Mouse (Mus musculus): ENCODE measurements around the gene Phf21a. TPM values are rescaled to one million over a fixed set of nuclear protein-coding genes. Genes with fewer than 3 reads are reported as not detected.
"Not testable (repeated sequence)": the region's sequence is repeated elsewhere in the genome, so short reads cannot be mapped to it uniquely, and the experiment has no call there.

Phf21a gene
- polyA plus RNA-seq, 1 experiment from 2014 or later, result 25.5 TPM

DNA sequence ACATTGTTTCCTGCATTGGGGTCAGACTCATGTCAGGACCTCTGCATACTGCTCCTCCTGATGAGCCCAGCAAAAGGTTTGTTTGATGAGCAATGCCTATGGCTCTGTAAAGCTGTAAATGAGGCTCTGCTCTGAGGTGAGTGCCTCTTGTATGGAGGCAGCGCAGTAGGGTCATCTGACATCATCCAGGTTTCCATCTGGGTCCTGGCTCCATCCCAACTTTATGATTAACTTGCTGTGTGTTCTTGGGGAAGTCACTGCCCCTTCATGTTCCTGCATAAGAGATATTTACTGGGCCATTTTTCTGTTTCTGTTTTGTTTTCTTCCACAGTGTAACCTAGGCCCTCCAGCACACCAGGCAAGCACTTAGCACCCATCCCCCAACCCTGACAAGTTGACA, 304.5 kb downstream of the Phf21a start:
- Histone ChIP-seq H3K27ac (ENCODE audit: low read depth, low read length) (no peak overlapping the region), H3K9ac (ENCODE audit: low read depth, low read length) (no peak overlapping the region), H3K4me3 (ENCODE audit: low read depth, low read length) (no peak overlapping the region), H3K4me1 (ENCODE audit: control insufficient read depth, insufficient read depth, low read length) (peaks cover 4% of the 10 kb centered on the region), H3K9me3 (replicated peaks; ENCODE audit: control insufficient read depth, low read length) (no peaks in the 10 kb centered on the region), H3K36me3 (ENCODE audit: control insufficient read depth, insufficient read depth, low read length) (no peaks in the 10 kb centered on the region), H3K27me3 (ENCODE audit: control insufficient read depth, insufficient read depth, low read length) (peaks cover 35% of the 10 kb centered on the region), H3K4me2 (no peak overlapping the region)
- ATAC-seq (replicated peaks; ENCODE audit: insufficient number of reproducible peaks, low FRiP score, low TSS enrichment), result no peak
- WGBS (ENCODE audit: insufficient replicate concordance), result 57% methylated on average over 1 of the region's 1 CpGs

DNA sequence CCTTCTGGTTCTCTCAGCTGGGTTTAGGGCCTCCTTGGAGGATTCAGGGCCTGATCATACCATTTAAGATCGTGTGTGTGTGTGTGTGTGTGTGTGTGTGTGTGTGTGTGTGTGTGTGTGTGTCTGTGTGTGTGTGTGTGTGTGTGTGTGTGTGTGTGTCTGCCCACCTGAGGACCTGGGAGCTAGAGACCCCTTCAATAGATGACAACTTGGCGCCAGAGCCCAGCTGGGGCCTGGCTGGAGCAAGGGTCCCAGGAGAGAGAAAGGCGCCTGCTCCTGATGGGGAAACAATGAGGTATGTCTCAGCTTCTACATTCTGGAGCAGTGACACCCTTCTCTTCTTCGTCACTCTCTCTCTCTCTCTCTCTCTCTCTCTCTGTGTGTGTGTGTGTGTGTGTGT, 307.0 kb downstream of the Phf21a start:
- not testable (repeated sequence) for H3K4me1 ChIP-seq (ENCODE audit: control insufficient read depth, insufficient read depth, low read length); H3K36me3 ChIP-seq (ENCODE audit: control insufficient read depth, insufficient read depth, low read length); ATAC-seq (replicated peaks; ENCODE audit: insufficient number of reproducible peaks, low FRiP score, low TSS enrichment); H3K4me2 ChIP-seq; H3K9me3 ChIP-seq (replicated peaks; ENCODE audit: control insufficient read depth, low read length); H3K27ac ChIP-seq (ENCODE audit: low read depth, low read length); H3K4me3 ChIP-seq (ENCODE audit: low read depth, low read length); H3K9ac ChIP-seq (ENCODE audit: low read depth, low read length)
- peaks cover 16% of the 10 kb centered on the region for H3K27me3 ChIP-seq (ENCODE audit: control insufficient read depth, insufficient read depth, low read length)
- WGBS (ENCODE audit: insufficient replicate concordance), result 63% methylated on average over 4 of the region's 4 CpGs

DNA sequence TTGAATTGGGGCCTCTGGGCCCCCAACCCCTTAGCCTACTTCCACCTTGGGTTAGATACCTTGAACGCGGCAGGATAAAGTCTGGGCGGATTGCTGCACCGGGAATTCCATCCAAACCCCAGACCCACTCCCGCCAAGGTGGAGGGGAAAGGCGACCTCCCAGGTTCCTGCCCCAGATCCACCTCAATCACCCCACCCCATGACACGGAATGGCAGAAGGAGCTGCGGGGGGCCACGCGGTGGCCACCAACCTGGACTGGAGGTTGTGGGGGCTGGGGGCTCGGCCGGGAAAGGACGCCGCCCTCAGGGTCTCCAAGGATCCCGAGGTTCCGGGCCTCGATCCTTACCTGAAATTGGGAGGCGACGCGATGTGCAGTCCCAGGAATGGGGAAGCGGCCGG, 307.8 kb downstream of the Phf21a start:
- H3K4me3 ChIP-seq (ENCODE audit: low read depth, low read length), result peak overlapping the region; percentile 63
- no peaks in the 10 kb centered on the region for H3K9me3 ChIP-seq (replicated peaks; ENCODE audit: control insufficient read depth, low read length)
- 2% methylated on average over 22 of the region's 22 CpGs for WGBS (ENCODE audit: insufficient replicate concordance)
- H3K9ac ChIP-seq (ENCODE audit: low read depth, low read length), result peak overlapping the region; percentile 61; the same call in 1 of the 2 replicates
- H3K36me3 ChIP-seq (ENCODE audit: control insufficient read depth, insufficient read depth, low read length), result peaks cover 7% of the 10 kb centered on the region; the same call in 1 of the 2 replicates
- peaks cover 12% of the 10 kb centered on the region for H3K27me3 ChIP-seq (ENCODE audit: control insufficient read depth, insufficient read depth, low read length)
- no peak overlapping the region for H3K27ac ChIP-seq (ENCODE audit: low read depth, low read length)
- H3K4me2 ChIP-seq, result peak overlapping the region; percentile 97
- H3K4me1 ChIP-seq (ENCODE audit: control insufficient read depth, insufficient read depth, low read length), result peaks cover 2% of the 10 kb centered on the region; the same call in 1 of the 2 replicates
- ATAC-seq (replicated peaks; ENCODE audit: insufficient number of reproducible peaks, low FRiP score, low TSS enrichment), result no peak

DNA sequence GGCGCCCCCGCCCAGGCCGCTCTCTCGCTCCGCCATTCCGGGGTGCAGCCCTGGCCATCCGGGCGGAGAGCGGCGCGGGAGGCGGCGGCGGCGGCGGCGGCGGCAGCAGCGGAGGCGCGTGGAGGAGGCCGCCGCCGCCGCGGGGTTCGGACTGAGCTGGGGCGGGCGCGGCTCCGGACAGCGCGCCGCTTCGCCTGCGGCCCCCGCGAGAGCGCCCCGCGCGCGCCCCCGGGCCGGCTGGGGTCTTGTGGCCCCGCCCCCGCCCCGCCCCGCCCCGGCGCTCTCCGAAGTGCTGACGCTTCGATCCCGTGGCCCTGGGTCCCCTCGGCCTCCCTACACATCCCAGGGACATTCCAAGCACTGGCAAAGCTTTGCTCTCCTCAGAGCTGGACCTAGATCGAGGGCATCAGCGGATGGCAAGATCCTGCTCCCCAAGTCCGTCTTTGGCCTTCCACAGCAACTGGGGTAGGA, 308.2 kb downstream of the Phf21a start, which contains the start of gene Mapk8ip1:
Mapk8ip1 (minus strand) TSS at position 173 of the 471 bp plus-strand sequence.
- peaks cover 7% of the 10 kb centered on the region; the same call in 1 of the 2 replicates for H3K36me3 ChIP-seq (ENCODE audit: control insufficient read depth, insufficient read depth, low read length)
- peaks cover 2% of the 10 kb centered on the region; the same call in 1 of the 2 replicates for H3K4me1 ChIP-seq (ENCODE audit: control insufficient read depth, insufficient read depth, low read length)
- no peaks in the 10 kb centered on the region for H3K9me3 ChIP-seq (replicated peaks; ENCODE audit: control insufficient read depth, low read length)
- H3K4me2 ChIP-seq, result peak within 1 kb of the TSS; percentile 97
- WGBS (ENCODE audit: insufficient replicate concordance), result 1% methylated on average over 48 of the region's 59 CpGs
- ATAC-seq (replicated peaks; ENCODE audit: insufficient number of reproducible peaks, low FRiP score, low TSS enrichment), result peak; percentile 41
- peak within 1 kb of the TSS; percentile 61; the same call in 1 of the 2 replicates for H3K9ac ChIP-seq (ENCODE audit: low read depth, low read length)
- peak within 1 kb of the TSS; percentile 63 for H3K4me3 ChIP-seq (ENCODE audit: low read depth, low read length)
- no peak within 1 kb of the TSS for H3K27ac ChIP-seq (ENCODE audit: low read depth, low read length)
- H3K27me3 ChIP-seq (ENCODE audit: control insufficient read depth, insufficient read depth, low read length), result peaks cover 12% of the 10 kb centered on the region

DNA sequence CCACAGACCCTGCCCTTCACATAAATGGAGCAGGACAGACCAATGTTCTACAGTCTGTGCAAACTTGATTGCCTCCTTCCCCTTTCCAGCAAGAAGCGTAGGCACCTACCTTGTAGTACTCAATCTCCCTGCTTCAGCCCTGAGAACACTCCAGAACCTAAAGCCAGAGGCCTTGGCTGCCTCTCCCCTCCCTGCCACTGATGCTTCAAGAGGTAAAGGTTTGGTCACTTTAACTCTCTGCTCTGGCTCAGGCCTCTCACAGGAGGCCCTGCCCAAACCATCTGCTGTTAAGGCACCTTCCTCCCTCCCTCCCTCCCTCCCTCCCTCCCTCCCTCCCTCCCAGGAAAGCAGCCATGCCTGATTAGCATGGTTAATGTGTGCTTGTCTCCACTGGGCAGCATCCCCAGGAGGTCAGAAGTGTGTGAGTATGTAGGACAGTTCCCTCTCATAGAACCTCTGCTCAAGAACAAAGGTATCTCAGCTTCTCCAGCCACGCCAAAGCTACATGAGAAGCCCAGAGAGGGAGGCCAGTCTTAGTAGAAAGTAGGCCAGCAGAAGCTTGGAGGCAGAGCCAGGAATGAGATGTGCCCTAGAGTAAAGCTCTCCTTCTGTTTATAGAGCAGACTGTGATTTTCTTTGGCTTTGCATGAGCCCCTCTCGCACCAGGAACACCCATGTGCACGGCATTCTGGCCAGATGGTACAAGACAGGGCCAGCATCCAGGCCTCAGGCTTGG, 309.8 kb downstream of the Phf21a start:
- H3K27ac ChIP-seq (ENCODE audit: low read depth, low read length), result no peak overlapping the region
- WGBS (ENCODE audit: insufficient replicate concordance), result 68% methylated on average over 4 of the region's 4 CpGs
- H3K4me1 ChIP-seq (ENCODE audit: control insufficient read depth, insufficient read depth, low read length), result peaks cover 2% of the 10 kb centered on the region; the same call in 1 of the 2 replicates
- no peaks in the 10 kb centered on the region for H3K9me3 ChIP-seq (replicated peaks; ENCODE audit: control insufficient read depth, low read length)
- H3K27me3 ChIP-seq (ENCODE audit: control insufficient read depth, insufficient read depth, low read length), result peaks cover 12% of the 10 kb centered on the region
- H3K4me2 ChIP-seq, result no peak overlapping the region
- H3K4me3 ChIP-seq (ENCODE audit: low read depth, low read length), result no peak overlapping the region
- H3K36me3 ChIP-seq (ENCODE audit: control insufficient read depth, insufficient read depth, low read length), result peaks cover 9% of the 10 kb centered on the region; the same call in 1 of the 2 replicates
- H3K9ac ChIP-seq (ENCODE audit: low read depth, low read length), result no peak overlapping the region
- ATAC-seq (replicated peaks; ENCODE audit: insufficient number of reproducible peaks, low FRiP score, low TSS enrichment), result no peak

DNA sequence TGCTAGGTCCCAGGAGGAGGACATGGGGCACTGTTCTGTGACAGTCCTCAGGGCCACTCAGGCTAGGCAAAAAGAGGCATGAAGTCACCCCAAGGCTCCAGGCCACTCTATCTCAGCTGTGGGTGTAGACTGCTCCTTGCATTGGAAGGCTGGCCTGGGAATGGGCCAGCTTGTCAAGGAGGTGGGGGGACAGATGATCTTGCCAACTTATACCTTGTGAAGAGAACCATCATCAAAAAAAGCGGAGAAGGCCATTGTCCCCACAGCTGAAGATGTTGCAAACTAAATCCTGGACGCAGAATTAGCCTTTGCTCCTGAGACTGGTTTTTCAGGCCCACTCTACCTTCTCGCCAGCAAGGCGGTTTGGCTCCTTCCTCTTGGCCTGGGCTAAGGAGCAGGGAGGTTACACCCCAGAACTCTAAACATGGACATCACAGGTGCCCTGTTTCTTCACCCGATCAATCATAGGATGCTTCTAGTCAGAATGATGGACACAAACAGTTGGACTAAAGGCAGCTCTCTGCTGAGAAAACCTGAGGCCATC, 310.9 kb downstream of the Phf21a start:
- Histone ChIP-seq H3K27ac (ENCODE audit: low read depth, low read length) (no peak overlapping the region), H3K36me3 (ENCODE audit: control insufficient read depth, insufficient read depth, low read length) (peaks cover 11% of the 10 kb centered on the region)
- 83% methylated on average over 5 of the region's 5 CpGs for WGBS (ENCODE audit: insufficient replicate concordance)

DNA sequence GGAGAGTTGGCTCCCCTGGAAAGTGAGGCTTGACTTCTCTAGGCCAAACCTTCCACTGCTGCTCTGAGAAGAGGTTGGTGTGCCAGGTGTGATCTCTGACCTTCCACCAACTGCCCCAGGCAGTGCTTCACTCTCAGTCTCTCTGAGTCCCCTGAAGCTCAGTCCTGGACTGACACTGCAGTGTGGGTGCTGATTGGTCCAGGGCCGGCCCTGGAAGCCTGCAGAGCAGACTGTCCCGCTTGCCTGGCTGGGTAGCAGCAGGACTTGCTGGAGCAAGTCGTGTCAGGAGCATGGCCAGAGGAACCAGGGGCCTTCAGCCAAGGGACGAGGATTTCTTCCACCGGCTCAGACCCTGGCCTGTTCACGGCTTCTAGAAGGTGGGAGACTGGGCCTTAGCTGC, 311.8 kb downstream of the Phf21a start:
- Histone ChIP-seq H3K9me3 (replicated peaks; ENCODE audit: control insufficient read depth, low read length) (no peaks in the 10 kb centered on the region), H3K36me3 (ENCODE audit: control insufficient read depth, insufficient read depth, low read length) (peaks cover 20% of the 10 kb centered on the region), H3K27me3 (ENCODE audit: control insufficient read depth, insufficient read depth, low read length) (peaks cover 12% of the 10 kb centered on the region), H3K9ac (ENCODE audit: low read depth, low read length) (no peak overlapping the region), H3K4me2 (no peak overlapping the region), H3K4me1 (ENCODE audit: control insufficient read depth, insufficient read depth, low read length) (peaks cover 2% of the 10 kb centered on the region; the same call in 1 of the 2 replicates), H3K27ac (ENCODE audit: low read depth, low read length) (no peak overlapping the region), H3K4me3 (ENCODE audit: low read depth, low read length) (no peak overlapping the region)
- ATAC-seq (replicated peaks; ENCODE audit: insufficient number of reproducible peaks, low FRiP score, low TSS enrichment), result no peak
- WGBS (ENCODE audit: insufficient replicate concordance), result 81% methylated on average over 6 of the region's 6 CpGs

More for the DNA sequence above, 310.9 kb downstream of the Phf21a start:
- H3K4me3 ChIP-seq (ENCODE audit: low read depth, low read length), result no peak overlapping the region
- H3K9me3 ChIP-seq (replicated peaks; ENCODE audit: control insufficient read depth, low read length), result no peaks in the 10 kb centered on the region
- H3K4me2 ChIP-seq, result no peak overlapping the region
- H3K4me1 ChIP-seq (ENCODE audit: control insufficient read depth, insufficient read depth, low read length), result peaks cover 2% of the 10 kb centered on the region; the same call in 1 of the 2 replicates
- H3K27me3 ChIP-seq (ENCODE audit: control insufficient read depth, insufficient read depth, low read length), result peaks cover 12% of the 10 kb centered on the region
- no peak overlapping the region for H3K9ac ChIP-seq (ENCODE audit: low read depth, low read length)
- no peak for ATAC-seq (replicated peaks; ENCODE audit: insufficient number of reproducible peaks, low FRiP score, low TSS enrichment)

DNA sequence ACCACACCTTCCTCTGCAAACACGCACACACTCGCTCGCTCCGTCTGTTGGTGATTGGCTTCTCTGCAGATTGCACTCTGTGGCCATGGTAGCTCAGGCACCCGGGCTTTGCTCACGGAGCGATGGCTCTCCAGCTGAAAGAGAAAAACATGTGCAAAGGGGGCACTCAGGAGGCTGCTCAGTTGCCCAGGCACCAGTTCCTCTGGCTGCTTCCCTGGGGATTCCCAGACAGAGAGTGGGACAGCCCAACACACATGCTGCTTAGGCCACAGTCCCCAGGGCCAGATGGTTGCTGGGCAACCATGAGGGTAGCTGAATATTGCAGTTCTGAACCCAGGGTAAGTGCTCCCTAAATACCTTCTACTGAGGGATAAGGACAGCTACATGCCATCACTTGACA, 312.8 kb downstream of the Phf21a start:
- ATAC-seq (replicated peaks; ENCODE audit: insufficient number of reproducible peaks, low FRiP score, low TSS enrichment), result no peak
- H3K27ac ChIP-seq (ENCODE audit: low read depth, low read length), result no peak overlapping the region
- 95% methylated on average over 7 of the region's 7 CpGs for WGBS (ENCODE audit: insufficient replicate concordance)
- no peak overlapping the region for H3K4me3 ChIP-seq (ENCODE audit: low read depth, low read length)
- H3K4me1 ChIP-seq (ENCODE audit: control insufficient read depth, insufficient read depth, low read length), result peaks cover 1% of the 10 kb centered on the region; the same call in 1 of the 2 replicates
- H3K27me3 ChIP-seq (ENCODE audit: control insufficient read depth, insufficient read depth, low read length), result peaks cover 7% of the 10 kb centered on the region
- peaks cover 27% of the 10 kb centered on the region for H3K36me3 ChIP-seq (ENCODE audit: control insufficient read depth, insufficient read depth, low read length)
- H3K4me2 ChIP-seq, result no peak overlapping the region
- H3K9me3 ChIP-seq (replicated peaks; ENCODE audit: control insufficient read depth, low read length), result no peaks in the 10 kb centered on the region
- H3K9ac ChIP-seq (ENCODE audit: low read depth, low read length), result no peak overlapping the region

Measured in heart, embryonic 11.5 days (tissue).